Mouse (Mus musculus) left cerebral cortex, postnatal 36 days (tissue): ENCODE measurements around the gene Rnf225. TPM values are rescaled to one million over a fixed set of nuclear protein-coding genes. Genes with fewer than 3 reads are reported as not detected.
"Not testable (repeated sequence)": the region's sequence is repeated elsewhere in the genome, so short reads cannot be mapped to it uniquely, and the experiment has no call there.

Source experiments
- DNase-seq, 2 experiments: peaks; one replicate each; pipeline ENCODE4 v3.0.0; 2021 to 2022; ENCODE audit warnings: low spot score in 2 of 2, mixed read lengths in 1 of 2
- intact Hi-C: fragments of 180-260 bp; cut with DNase I; formaldehyde crosslinking; loops from one replicate; pipeline ENCODE4 v1.15.1; 2025
- total RNA-seq, 2 experiments: library from RNA; stranded (reverse); gene quantifications; 2 replicates each; pipeline ENCODE4 v1.2.3; 2021

Gene Rnf225
- total RNA-seq: under 1 TPM; 0.86 to 0.99 TPM

DNA sequence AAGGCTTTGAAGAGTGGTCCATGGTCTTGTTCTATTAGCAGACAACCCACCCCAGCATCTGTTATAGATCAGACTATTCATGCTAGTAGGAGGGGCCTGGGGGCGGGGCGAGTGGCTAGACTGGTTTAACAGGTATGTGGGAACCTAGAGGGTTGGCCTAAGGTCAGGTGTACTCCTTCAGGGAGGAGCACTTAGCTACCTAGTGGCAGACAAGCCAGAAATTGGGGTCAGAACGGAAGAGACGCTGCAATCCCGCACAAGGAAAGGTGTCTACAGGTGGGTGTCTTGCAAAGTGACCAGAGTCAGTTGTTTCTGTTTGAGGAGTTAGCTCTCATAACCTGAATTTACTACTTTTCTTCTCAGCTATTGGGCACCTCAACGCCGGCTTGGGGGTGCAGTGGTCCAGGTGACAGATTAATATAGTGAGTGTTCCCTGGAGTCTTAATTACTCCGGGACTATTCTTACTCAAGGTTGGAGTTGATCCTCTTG is at the start of gene Rnf225:
Rnf225 (plus strand) TSS at position 226 of the 490 bp plus-strand sequence.
- no peak for DNase-seq
- intact Hi-C loops: no loop called here

DNA sequence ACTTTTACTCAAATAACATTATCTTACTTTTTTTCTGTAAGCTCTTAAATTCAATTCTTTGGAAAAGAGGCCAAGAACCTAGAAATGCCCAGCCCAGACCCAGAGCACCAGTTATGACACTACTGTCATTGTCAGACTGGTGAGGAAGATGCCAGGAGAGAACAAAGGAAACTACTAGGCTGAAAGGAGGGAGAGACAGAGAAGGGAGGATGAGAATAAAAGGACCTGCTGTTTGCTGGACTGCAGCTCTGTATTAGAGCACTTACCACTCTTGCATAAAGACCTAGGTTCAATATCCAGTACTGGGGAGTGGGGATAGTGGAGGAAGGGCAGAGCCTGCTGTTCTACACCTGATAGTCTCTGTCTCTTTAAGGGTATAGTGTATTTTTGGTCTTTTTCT is 47.2 kb upstream of the Rnf225 start:
- DNase-seq: no peak
- intact Hi-C loops: no loop called here

DNA sequence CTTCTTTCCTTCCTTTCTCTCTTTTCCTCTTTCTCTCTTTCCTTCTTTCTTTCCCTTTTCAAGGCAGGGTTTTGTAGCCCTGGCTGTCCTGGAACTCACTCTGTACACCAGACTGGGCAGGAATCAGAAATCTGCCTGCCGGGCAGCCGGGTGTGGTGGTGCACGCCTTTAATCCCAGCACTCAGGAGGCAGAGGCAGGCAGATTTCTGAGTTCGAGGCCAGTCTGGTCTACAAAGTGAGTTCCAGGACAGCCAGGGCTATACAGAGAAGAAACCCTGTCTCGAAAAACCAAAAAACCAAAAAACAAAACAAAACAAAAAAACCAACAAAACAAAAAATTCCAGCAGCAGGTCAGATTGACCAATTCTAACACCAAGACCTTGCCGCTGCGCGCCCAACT is 46.7 kb upstream of the Rnf225 start:
- intact Hi-C loops, DNase-seq: not testable (repeated sequence)

DNA sequence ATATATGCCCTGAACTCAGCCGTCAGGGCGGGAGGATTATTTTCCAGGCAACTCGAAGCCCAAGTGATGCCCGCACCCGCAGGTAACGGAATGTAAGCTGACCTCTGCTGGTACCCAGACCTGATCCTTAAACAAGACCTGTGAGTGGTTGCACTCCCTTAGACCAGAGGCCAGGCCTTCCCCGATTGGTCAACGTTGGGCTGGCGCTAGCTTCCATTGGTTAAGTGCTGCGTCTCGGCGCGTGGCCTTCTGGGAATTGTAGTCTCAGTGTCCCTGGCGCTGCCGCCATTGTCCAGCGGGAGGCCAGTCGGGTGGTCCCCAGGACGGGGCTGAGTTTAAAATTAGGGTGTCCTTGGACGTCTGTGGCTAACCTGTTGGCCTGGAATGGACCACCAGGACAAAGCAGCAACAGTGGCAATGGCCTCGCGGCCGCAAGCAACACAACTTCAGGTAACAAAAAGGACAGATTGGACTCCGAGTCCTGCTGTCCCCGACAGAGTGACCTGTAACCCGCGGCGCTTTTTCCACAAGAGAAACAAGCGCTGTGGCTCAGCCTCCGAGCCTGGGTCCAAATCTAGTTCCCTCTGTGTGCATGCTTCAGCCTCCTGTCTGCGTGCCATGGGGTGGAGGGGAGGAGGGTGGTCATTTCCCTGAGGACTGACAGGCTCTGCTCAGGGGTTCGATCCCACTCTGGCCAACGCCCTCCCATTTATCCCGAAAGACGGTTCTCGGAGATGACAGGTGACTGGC is 46.1 kb upstream of the Rnf225 start, which contains the start of gene Zfp128:
Zfp128 (plus strand) TSS at position 267 of the 750 bp plus-strand sequence.
- intact Hi-C loops: no loop called here
- peak; percentile 93 to 96 for DNase-seq

DNA sequence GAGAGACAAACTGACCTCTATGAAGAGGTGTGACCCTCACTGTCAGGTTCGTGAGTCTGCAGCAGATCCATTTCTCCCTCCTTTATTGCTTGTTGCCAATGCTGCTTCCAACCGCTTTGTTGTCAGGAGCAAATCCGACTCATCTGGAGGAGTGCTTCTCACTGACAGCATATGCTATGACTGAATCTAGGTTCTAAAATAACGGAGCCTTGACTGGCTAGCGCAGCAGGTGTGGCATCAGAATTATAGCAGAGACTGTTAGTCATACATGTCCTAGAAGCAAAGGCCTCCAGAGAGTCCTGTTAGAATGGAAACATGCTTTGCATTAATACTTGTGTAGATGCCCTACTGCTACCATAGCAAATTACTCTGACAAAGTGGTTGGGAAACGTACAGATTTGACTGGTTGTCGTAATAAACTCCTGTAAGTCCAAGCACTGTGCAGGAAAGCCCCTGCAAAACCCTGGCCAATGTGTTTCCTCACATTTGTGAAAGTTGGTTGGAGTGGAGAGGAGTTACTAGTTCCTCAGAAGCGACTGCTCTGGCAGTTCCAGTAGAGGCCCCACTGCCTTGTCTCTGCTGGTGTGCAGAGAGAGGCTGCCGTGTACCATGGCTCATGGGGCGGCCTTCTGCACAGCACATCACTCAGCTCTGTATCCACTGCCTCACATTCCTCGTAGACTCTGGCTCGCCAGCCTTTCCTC is 40.5 kb upstream of the Rnf225 start:
- intact Hi-C loops: no loop called here
- DNase-seq: no peak

DNA sequence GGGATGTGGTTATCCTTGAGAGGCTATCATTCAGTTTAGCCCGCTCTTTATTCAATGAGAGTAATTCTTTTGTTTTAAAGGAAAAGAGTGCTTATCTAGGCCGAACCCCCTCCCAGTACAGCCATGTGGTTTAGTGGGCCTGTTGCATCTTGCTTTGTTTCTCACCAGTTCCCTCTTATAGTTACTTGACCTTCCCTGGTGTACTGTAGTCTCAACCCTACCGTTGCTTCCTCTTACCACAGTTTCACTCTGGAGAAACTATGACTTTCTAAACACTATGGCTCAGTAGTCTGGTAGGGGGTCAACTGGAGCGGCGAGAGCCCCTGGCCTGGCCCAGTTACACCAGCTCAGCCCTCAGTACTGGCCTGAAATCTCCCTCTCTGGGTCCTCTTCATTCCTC is 39.6 kb upstream of the Rnf225 start:
- intact Hi-C loops: no loop called here

DNA sequence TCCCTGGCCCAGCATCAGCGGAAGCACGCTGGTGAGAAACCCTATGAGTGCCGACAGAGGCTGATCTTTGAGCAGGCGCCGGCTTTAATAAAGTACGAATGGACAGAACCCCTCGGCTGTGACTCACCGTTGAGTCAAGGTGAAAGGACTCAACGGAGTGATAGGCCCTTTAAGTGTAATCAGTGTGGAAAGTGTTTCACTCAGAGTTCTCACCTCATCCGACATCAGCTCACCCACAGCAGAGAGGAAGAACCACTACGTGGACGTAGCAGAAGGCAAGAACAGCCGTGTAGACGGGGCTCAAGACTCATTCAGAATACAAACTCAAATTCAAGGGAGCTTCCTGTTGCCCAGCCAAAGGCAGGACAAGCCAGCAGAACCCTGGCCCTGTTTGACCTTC is 36.3 kb upstream of the Rnf225 start:
- DNase-seq: no peak
- intact Hi-C loops: no loop called here

More for the DNA sequence above, 39.6 kb upstream of the Rnf225 start:
- no peak for DNase-seq

DNA sequence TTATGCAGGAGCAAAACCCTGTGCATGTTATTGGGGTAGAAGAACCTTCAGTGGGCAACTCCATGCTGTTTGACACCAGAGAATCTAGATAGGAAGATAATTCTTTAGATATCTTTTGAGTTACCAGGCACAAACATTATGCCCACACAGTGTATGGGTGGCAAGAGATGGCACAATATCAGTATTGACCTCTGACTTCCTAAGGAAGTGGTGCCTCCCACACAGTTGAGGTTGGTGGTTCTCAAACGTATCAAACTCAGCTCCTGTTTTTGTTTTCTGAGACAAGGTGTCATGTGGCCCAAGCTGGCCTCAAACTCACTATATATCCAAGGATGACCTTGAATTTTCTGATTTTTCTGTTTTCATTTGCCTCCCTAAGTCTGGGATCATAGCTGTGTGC is 35.9 kb upstream of the Rnf225 start:
- no peak for DNase-seq
- intact Hi-C loops: no loop called here

DNA sequence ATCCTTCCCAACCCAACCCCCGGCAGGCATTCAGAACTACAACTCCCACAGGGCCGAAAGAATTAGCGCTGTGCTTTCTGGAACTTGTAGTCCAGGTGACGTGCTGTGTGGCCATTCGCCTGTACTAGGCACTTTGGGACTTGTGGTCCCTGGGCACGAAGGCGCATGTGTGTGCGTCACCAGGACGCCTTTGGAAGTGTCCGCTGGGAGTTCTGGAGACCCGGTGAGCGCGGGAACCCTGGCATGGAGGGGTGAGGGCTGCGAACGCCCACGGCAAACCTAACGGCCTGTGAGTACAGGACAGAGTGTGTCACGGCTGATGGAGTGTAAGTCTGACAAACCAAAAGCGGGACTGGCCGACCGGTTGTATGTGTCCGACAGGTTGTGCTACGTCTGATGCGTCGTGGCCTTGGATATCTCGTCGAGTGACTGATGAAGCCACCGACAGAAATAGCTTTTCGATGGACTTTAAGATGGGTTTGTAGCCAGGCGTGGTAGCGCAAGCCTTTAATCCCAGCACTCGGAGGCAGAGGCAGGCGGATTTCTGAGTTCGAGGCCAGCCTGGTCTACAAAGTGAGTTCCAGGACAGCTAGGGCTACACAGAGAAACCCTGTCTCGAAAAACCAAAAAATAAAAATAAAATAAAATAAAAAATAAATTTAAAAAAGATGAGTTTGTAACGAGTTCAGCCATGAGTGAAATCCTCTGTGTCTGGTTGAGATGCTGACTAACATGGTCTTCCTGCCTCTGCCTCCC is 29.4 kb upstream of the Rnf225 start, which contains the start of gene Zscan22:
Zscan22 (plus strand) TSS at position 161 of the 756 bp plus-strand sequence.
- intact Hi-C loops: loop anchor here (5.0 kb wide), 1 partner anchor 379 kb away; the partner anchor contains the start of genes Lig1 and Zswim9
- peak; percentile 93 to 95 for DNase-seq

DNA sequence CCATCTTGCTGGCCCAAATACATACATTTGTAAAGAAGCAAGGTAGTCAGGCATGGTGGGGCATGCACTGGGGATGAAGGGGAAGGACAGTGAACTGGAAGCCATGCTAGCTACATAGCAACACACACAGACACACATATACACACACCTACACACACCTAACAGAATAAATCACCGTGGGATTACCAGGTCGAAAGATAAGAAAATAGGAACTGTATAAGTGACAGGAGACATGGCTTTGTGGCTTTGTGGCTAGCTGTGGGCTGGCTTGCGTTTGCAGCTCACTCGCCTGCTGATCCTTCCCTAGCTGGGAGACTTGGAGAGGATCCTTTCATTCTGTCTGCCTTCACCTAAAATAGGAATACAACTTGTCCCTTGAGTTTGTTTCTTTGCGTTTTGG is 25.7 kb upstream of the Rnf225 start:
- intact Hi-C loops: no loop called here
- DNase-seq: no peak

DNA sequence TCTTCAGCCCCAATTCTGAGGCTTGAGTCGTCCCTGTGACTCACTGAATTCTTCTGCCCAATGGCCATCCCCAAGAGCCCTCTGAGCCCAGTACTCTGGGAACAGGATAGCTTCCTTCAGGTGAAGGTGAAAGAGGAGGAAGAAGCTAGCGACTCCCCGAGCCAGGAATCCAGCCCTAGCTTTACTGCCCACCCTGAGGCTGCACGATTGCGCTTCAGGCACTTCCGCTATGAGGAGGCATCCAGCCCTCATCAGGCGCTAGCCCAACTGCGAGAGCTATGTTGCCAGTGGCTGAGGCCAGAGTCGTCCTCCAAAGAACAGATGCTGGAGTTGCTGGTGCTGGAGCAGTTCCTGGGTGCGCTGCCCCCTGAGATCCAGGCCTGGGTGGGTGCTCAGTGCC is 23.6 kb upstream of the Rnf225 start:
- intact Hi-C loops: no loop called here
- no peak for DNase-seq

DNA sequence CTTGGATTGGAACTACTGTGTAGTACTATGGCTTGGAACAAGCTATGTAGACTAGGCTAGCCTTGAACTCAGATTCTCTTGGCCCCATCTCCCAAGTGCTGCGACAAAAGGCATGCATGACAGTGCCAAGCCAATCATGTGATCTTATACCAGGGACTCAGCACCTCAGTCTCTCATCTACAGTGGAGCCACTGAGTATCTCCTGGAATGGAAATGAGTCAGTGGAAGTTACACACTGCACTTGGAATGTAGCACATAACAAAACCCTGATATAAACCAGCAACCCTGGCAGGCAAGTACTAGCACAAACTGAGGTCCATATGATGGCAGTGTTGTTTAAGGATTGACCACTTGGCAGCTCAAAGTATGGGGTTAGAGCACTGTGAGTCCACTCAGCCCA is 22.1 kb upstream of the Rnf225 start:
- no peak for DNase-seq
- intact Hi-C loops: no loop called here

DNA sequence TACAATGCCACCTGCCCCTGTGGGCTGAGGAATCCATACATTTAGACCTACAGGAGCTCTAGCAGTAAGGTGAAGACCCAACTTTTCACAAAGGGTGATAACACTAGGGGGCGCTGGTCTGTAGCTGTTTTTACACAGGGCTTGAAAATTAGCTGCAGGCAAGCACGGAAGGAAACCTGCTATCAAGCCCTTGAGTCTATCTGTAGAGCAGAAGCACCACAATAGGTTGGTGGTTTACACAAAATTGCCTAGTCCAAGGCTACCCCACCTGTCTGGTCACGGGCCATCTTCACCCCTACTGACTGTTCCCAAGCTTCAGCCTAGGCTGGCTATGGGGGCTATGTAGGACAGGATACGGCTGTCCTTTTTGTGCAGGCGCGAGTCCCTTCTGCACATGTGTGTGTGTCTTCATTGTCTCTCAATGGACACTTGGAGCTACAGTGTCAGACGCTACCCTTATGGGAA is 17.7 kb upstream of the Rnf225 start:
- intact Hi-C loops: no loop called here
- DNase-seq: peak; percentile 53 to 77

DNA sequence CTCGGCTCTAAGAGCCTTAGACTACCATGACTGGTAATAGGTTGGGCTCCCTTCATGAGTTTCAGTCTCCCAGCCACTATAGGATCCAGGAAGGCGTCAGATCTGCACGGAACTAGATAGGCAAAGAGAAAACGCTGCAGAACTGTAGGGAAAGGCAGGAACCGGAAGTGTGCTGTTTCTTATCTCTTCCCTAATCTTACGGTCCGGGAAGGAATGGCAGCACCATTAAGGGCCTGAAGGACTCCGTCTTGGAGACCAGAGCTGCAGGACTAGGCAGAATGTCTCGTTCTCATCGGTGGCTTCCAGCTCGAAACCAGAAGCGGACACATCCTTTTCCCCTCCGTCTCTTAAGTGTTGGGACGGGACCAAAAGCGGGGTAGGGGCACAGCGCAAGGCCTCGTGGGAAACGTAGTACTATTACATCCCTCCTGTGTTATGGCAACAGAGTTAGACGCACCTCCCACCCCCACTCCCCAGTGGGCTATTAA is 17.0 kb upstream of the Rnf225 start:
- peak; percentile 62 to 65 for DNase-seq
- intact Hi-C loops: no loop called here

DNA sequence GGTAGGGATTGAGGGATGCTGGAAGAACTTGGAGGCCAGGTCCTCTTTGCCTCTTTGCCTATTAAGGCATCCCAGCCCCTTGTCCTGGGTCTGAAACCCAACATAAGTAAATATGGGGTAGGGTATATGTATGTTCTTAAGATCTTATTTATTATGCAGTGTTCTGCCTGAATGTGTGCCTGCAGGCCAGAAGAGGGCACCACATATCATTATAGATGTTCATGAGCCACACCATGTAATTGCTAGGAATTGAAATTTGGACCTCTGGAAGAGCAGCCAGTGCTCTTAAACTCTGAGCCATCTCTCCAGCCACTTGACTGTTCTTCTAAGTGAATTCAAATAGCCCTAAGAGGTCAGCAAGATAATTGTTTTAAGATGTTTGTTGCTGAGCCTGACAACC is 13.7 kb upstream of the Rnf225 start:
- intact Hi-C loops: no loop called here
- DNase-seq: no peak

DNA sequence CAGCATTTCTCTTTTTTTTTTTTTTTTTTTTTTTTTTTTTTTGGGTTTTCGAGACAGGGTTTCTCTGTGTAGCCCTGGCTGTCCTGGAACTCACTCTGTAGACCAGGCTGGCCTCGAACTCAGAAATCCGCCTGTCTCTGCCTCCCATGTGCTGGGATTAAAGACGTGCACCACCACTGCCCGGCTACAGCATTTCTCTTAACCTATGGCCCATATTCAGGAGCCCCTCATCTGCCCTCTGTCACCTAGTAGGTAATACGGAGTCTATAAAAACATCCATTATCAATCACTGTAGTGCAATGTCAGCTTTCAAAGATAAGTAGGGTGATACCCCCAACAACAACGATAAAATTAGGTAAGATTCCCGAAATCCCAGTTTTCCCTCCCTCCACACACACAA is 6.7 kb upstream of the Rnf225 start:
- intact Hi-C loops: loop anchor here (5.0 kb wide), 2 partner anchors 42 to 112 kb away; partner anchors contain the start of gene Chmp2a
- not testable (repeated sequence) for DNase-seq

DNA sequence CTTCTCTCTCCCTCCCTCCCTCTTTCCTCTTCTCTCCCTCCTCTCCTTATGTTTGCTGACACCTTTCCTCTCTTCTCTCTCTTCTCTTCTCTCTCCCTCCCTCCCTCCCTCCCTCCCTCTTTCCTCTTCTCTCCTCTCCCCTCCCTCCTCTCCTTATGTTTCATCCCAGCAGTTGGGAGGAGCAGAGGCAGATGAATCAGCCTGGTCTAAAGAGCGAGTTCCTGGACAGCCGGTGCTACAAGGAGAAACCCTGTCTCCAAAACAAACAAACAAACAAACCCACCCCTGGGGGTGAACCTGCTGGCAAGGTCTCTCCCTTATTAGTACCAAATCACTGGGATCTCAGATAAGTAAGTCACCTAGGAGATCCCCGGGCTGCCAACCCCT is 5.9 kb upstream of the Rnf225 start:
- intact Hi-C loops: loop anchor here (5.0 kb wide), 2 partner anchors 41 to 111 kb away; partner anchors contain the start of gene Chmp2a
- DNase-seq: no peak

DNA sequence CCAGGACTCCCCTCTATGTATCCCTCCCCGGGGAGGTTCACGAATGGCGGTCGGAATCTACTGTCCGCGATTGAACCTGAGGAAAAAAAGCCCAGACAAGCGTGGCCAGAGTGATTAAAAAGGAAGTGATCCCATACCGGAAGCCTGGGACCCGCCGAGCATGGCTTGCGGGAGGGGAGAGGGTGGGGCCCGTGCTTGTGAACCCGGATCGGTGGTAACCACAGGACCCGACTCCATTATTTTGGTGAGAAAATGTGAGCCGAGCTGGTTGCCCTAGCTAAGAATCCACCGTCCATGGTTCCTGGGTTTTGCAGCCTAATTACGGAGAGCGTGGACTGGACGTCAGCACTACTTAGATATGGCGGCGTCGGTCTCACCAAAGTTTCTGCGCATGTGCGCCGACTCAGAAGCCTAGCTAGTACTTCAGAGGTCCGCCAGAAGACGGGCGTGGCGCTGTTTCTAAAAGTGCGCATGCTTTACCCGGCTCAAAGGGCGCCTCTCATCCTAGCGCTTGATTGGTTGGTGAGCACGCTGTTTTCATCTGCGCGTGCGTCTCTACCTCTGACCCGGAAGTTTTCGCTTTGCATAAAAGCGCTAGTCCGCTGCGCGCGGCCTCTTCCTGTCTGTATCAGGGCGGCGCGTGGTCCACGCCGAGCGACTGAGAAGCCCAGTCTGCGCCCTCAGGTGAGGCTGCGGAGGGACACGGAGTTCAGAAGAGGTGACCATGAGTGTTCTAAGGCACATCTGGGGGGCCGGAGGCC is 5.3 kb upstream of the Rnf225 start, which contains the start of gene Rps5:
Rps5 (plus strand) TSS at position 586 of the 761 bp plus-strand sequence.
- intact Hi-C loops: loop anchor here (2.0 to 5.0 kb wide), 3 partner anchors 27 to 110 kb away; partner anchors contain the start of gene Chmp2a
- DNase-seq: peak; percentile 98 to 99

DNA sequence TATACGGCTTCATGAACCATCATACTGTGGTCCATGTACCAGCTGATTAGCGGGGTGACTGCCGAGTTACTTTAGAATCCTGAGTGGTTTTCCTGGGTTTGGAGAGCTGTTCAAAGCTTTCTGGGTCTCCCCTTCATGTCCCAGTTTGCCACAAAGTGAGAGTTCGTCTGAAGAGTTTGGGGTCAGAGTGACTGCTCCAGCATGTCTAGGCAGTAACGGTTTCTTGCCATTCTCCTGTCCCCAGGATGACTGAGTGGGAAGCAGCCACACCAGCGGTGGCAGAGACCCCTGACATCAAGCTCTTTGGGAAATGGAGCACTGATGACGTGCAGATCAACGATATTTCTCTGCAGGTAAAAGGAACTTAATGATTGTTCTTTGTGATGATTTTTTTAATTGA is 4.5 kb upstream of the Rnf225 start:
- intact Hi-C loops: loop anchor here (2.0 to 5.0 kb wide), 3 partner anchors 26 to 110 kb away; partner anchors contain the start of gene Chmp2a
- no peak for DNase-seq
